Mouse (Mus musculus): Measurements from ENCODE around the gene Dbn1. TPM values are rescaled to one million over a fixed set of nuclear protein-coding genes. Genes with fewer than 3 reads are reported as not detected.

The Dbn1 gene
- polyA plus RNA-seq (2012; rRNA removed), result 20.5 and 24.4 TPM in 2 replicates

DNA sequence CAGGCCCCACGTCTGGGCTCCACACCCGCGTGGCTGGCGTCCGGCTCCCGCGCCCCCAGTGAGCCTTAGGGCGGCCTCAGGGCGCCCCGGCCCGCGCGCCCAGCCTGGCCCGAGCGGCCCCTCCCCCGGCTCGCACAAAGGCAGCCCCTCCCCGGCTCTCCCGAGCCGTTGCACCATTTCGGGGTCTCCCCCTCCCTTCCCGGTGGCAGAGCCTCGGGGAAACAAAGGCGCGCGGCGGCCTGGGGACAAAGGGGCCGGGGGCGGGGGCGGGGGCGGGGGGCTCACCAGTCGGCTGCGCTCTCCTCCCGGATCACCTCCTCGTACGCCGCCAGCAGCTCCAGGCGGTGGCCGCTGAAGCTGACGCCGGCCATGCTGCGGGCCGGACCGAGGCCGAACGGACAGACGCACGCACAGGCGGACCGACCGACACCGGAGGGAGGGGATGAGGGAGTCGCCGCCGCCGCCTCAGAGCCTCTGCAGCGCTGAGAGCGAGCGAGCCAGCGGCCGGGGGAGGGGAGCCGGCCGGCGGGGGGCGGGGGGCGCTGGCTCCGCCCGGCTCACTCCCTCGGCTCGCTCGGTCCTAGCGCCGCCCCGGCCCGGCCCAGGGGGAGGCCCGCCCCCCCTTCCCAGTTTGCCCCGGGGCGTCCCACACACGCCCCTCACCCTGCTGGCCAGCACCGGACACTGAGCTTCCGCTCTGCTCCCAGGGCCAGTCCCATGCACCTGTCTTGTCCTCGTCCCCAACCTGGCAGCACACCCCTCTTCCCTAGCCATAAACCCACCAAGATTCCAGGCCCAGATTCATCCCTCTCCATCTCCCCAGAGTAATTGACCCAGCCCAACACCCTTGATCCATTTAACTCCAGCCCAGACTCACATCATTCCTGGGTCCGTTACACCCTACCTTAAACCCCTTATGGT, at the start of gene Dbn1:
TSS of gene Dbn1 (minus strand) at position 534 of the 921 bp plus-strand sequence.
- DNase-seq (ENCODE audit: low read depth), result no peak

DNA sequence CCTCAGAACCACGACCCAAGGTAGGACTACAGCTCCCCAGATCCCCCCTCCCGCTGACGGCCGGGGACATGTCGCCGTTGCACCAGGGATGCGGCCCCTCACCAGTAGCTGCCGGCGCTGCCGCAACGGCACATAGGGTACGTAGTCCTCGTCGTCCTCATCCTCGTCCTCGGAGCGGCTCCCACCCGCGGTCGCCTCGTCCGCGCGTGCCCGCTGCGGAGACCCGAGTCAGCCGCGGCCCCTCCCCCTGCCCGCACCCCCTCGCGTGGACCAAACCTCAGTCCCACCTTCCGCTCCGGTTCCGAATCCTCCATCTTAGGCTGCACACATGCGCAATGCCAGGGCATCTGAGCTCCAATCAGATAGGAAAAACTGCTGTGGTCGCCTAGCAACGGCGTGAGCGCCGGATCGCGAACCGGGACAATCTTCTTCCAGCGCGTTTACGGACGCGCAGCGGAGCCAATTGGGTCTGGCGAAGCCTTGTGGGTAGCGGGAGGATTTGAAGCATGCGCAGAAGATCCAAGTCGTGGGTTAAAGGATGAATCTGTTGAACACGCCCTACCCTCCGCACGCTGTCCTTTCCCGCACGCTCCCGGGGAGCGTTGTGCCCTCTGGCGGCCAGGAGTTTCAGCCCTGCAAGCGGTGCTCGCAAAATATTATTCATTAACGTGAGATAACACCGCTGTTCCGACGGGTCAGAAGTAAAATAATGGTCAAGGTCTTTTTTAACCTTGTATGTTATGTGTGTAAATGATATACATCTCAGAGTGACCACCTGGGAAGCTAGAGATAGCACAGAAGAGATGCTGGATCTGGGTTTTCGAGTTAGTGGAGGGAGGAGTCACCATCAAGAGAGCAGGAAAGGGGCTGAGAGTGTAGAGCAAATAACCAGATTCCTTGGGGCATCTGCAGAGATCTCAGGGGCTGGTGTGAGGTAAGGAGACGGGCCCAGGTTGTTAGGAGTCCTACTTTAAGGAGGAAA, 48.6 kb upstream of the Dbn1 start, which contains the start of gene Ddx41:
TSS of gene Ddx41 (minus strand) at position 465 of the 982 bp plus-strand sequence.
- peak; percentile 86 for DNase-seq (ENCODE audit: low read depth)

DNA sequence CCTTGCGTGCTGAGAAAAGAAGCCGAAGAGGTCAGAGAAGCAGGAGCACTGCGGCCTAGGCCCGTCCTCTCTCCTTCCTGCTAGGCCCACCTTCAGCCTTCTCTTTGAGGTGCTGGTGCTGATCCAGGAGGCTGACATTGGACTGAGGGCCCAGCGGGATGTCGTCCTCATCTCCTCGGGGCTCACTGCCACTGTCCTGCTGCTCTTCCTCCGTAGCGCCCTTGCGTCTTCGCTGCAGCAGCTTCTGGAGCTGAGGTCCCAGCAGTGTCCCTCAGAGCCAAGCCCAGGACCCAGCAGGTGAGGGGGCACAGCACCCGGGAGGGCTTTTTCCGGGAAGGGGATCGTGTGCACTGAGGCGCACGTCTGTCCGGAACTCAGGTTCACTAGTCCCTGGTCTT, 47.9 kb upstream of the Dbn1 start:
- no peak for DNase-seq (ENCODE audit: low read depth)

DNA sequence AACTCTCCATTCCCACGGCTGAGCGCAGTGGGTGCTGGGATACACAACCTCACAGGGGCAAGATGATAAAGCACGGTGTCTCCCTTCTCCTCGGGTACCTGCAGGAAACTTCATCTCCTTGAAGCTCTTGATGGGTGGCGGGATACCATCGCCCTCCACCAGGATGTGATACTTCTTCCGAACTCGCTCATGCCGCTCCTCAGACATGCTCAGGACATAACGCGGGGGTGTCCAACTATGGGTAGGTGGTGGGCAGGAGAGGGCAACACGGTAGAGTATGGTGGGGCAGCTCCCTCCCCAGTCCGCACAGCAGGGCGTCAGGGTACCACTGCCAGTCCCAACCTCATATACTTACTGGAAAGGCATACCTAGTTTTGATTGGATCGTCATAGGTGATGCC, 47.3 kb upstream of the Dbn1 start:
- no peak for DNase-seq (ENCODE audit: low read depth)

DNA sequence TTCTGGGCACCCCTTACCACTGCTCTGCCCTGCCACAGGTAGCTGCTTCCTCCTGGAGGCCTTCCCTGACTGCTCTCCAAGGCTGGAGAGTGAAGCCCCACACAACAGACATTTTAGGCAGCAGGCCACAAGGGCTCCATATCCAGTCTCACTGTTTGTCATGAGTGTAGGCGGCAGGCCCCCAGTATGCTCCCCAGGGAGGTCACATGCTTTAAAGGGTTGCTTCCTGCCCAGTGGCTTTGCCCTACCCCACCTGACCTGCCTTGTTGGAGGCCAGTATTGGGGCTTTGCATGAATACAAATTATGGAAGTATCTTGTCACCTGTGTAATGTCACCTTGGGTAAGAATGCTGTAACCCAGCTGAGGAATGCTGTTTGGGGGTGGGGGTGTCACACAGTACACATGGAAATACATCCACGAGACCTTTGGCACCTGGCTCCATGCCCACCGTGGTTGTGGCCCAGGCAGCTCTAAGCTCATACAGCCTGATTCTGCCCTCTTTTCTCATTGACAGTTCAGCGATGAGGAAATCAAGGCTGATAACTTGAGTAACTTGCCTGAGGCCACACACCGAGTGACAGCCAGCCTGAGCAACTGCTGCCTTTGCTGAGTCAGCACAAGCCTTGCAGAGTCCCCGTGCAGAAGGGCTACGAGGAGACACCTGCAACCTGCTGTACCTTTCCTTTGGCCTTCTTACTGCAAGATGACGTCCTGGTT, 41.4 kb upstream of the Dbn1 start, which contains the start of gene Dok3:
TSS of gene Dok3 (minus strand) at position 99 of the 718 bp plus-strand sequence.
- DNase-seq (ENCODE audit: low read depth), result no peak

DNA sequence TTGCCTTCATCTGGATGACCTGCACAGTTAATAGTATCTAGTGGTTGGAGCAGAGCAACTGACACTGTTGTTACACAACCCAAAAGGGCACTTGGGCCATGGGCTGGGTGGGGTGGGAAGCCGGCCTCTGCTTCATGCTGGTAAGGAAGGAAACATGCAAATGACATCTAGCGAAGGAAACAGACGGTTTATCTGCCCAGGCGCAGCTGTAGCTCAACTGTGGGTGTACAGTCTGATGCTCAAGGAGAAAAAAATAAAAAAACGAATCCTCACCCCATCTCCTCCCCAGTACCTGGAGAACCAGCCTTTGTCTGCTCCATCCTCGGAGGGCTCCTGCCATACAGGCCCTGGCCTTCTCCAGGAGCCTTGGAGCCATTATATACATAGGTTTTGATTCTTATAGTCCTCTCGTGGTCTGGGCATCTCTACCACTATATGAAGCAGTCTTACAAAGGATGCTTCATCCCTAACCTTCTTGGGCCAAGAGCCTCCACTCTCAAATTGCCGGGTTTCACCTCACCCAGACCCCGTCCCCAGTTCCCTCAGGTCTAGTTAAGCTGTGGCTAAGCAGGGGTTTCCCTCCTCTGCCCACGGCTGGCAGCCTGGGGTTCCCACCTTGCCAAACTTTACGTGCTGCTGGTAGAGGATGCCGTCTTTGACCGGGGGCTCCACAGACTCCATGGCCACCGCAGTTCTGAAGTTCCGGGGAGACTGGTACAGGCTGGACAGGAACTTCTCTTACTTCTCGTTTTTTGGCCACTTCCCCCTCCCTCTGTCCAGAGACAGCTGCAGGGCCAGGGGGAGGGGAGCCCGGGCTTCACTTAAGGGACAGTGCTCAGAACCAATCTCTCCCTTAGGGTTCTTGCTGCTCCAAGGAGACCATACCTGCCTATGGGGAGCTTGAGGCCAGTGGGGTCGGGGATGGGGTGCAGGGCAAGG, 40.2 kb upstream of the Dbn1 start:
- DNase-seq (ENCODE audit: low read depth), result no peak

DNA sequence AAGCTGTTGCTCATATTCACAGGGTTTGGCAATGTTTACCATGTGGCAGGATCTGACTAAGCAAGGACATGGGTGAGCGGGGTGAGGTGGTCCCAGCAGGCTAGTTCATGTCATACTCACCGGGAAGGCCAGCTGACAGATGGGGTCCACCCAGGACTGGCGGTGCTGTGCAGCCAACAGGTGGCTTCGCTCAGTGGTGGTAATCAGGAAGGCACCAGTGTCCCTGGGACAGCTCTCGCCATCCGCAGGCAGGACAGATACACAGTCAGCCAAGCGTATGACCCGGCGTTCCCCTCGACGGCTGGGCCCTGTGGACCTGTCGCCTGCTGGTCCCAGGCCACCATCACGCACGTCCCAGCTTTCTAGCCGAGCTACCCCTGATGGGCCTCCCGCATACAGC, 39.3 kb upstream of the Dbn1 start:
- no peak for DNase-seq (ENCODE audit: low read depth)

DNA sequence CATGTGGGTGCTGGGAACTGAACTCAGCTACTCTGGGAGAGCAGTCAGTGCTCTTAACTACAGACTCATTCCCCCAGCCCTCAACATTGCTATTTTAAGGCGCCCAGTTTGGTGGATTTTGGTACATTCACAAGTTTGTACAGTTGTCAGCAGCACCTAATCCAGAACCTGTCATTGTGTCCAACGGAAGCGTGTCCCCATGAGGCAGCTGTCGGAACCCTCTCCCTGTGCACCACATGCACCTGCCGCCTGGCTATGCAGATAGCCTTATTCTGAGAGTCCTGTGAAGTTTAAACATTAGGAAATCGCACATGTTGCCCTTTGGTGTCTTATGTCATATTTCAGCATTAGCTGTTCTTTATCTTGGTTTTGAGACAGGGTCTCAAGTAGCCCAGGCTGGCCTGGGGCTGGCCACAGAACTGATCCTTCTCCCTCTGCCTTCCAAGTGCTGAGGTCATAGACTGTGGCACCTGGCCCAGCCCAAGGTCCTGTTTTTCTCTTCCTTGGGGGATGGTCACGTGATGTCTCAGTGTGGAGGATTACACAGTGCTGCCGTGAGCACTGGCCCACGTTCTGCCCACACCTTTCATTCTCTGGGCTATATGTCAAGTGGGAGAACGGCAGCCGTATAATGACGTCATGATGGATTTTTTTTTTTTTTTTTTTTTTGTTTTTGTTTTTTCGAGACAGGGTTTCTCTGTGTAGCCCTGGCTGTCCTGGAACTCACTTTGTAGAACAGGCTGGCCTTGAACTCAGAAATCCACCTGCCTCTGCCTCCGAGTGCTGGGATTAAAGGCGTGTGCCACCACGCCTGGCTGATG, 38.0 kb upstream of the Dbn1 start:
- DNase-seq (ENCODE audit: low read depth), result peak; percentile 40

DNA sequence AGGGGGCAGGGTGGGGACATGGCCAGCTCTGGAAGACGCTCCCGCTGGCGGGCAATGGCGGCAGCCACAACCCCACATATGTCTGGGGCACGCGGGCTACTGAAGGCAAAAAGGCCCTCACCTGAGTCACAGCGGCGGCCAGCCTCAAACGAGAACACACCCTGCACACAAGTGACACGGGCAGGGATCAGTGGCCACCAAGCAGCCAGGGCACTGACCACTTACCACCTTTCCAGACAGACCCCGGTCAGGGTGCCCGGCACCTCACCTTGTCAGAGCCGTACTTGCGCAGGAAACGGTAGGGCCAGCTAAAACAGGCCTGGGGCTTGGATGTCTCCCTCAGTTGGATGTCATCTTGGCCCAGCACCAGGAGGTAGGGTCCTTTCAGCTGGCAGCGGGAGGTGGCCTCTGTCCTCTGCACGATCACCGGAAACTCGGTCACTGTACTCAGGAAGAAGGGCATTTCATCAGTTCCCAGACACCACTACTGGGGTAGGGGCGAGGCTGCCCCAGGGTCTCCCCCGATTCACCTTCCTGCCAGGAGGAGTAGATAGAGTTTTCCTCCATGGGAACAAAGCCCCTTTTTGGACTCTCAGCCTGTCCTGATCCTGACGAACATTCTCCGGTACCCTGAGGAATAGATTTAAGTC, 36.2 kb upstream of the Dbn1 start:
- no peak for DNase-seq (ENCODE audit: low read depth)

DNA sequence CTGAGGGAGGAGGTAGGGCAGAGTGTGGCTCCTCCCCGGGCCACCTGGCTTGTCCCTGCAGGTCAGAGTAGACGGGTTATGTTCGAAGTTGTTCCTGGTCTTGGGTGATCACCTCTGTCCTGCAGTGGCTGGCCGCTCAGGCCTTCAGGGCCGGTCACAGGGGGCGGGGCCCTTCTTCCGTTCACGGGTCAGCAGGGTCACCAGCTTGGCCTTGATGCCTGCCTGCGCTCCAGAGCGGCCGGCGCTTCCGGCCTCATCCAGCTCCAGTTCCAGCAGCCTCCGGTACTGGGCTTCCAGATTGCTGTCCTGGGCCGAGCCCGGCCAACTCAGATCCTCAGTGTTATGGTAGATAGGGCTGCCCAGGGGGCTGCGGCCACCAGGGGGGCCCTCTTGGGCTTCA, 35.4 kb upstream of the Dbn1 start:
- no peak for DNase-seq (ENCODE audit: low read depth)

DNA sequence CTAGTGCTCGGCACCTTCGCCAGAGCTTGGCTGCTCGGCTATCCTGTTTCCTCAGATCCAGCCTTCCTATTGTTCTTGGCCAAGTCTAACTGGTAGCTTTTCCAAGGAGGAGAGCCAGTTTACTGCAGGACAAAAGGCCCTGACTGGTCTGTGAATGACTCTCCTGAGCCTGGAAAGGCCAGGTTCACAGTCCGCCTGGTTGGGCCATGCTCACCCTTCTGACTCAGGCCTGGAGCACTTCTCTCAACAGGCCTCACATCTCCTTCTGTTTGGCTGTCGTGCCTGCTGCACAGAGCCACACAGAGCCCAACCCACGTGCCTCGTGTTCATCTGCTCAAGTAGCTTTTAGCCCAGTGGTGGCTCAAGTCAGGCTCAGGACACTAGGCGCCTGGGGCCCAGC, 34.8 kb upstream of the Dbn1 start:
- DNase-seq (ENCODE audit: low read depth), result peak; percentile 54

DNA sequence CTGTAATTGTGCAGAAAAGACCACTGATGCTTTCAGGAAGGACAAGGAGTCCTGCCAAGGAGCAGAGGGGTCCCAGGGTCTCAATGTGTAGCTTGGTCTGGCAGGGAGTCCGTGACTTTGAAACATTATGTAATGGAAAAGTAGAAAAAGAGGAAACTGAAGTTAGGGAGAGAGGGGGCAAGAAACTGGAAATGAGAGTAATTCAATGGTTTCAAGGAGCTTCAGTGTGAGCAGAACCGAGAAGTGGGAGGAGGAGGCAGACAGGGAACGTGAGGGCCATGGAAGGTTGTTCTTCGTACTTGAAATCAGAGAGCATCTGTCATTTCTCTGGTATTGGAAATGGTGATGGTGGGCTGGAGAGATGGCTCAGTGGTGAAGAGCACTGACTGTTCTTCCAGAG, 31.7 kb upstream of the Dbn1 start:
- no peak for DNase-seq (ENCODE audit: low read depth)

DNA sequence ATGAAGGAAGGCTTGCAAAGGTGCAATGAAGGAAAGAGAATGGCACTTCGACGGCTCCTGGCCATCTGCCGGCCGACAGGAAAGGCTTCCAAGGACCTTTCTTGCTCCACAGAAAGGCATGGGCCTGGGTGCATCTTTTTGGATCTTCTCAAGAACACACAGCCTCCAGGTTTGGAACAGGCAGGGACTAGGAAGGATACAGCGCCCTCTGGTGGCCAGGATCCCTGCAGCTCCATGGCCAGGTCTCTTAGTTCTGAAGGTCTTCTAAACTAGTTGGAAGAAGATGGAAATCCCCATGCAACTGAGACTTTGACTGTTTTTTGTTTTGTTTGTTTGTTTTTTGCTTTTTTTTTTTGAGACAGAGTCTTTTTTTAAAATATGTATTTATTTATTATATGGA, 29.0 kb upstream of the Dbn1 start:
- DNase-seq (ENCODE audit: low read depth), result no peak

DNA sequence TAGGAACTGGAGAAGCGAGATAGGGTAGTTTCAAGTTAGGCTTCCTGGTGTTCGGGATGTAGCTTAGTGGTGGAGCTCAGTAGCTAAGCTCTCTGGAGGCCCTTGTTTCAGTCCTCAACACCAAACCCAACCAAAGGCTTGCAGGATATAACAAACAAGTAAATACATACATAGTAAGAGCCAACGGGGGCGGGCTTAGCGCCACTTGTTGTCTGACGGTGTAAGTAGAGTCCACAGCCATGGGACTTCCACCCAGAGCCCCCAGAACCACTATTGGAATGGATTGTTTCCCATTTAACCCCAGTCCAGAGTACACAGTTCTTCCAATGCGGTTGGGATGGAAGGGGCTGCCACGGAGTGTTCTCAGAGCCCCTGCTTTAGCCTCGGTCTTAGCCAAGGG, 25.9 kb upstream of the Dbn1 start:
- DNase-seq (ENCODE audit: low read depth), result no peak

DNA sequence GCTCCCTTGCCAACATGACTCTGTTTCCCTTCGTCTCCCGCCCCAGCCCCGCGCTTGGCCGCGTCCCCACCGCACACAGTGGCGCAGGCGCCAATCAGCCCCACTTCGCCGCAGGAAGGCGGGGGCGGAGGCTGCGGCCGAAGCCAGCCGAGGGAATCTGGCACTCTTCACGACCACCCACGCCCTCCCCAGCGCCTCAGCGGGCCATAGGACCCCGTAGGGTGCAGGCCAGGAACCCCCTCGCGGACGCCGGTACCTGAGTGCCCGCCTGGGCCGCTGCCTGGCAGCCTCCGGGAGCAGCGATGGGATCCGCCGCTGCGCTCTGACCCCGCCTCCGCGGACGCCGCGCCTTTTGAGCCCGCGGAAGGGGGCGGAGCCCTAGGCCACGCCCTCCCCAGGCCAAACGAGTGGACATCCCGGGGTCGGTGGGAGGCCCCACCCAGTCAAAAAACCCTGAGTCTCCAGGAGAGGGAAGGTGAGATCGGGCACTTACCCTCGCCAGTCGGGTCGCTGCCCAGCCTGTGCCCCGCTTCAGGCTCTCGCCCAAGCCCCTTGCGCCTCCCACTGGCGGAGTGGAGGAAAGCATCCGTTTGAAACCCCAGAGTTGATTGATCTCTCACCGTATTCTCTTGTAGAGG, 25.3 kb upstream of the Dbn1 start, which contains the start of gene Pdlim7:
TSS of gene Pdlim7 (minus strand) at position 566 of the 638 bp plus-strand sequence.
- no peak for DNase-seq (ENCODE audit: low read depth)

DNA sequence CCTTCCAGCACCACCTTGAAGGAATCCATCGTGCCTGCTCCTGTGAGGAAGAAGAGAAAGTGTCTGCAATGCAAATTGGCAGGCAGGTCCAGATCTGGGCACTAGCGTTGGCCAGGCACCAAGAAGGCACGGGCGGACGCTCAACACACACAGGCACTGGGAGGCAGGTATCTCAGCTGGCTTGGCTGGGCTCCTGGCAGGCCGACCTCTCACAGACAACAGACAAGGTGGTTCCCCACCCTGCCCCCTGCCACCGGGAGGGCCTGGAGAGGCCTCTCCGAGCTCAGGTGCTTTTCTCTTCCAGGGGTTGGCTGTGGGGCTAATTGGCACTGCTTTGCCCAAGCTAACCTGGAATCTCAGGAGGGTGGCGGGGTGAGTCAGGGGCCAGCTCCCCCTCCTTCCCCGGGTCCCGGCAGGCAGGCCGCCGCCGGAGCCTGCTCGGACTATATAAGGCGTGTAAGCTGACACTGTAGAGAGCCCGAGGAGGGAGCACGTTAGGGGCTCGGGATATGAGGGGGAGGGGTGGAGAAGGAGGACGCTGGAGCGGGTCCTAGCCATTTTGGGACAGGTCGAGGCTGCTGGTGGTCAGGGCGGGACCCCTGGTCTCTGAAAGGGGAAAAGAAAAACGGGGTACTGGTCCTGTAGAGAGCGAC, 24.6 kb upstream of the Dbn1 start:
- no peak for DNase-seq (ENCODE audit: low read depth)

DNA sequence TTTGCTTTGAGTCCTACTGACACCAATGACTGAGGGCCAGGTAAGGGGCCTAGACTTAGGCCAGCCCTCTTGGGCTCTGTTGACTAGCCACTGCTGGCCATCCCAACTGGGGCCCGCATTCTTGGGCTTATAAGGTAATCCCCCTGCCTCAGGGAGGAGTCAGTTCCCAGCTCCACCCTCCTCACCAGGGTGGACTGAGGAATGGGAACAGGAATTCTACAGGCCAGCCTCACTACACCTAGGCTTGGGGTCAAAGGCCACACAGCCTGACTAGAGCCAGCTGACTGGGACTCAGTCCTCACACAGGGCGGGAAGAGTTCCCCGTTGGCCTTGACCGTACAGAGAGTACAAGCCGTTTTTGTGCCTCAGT, 23.6 kb upstream of the Dbn1 start:
- DNase-seq (ENCODE audit: low read depth), result no peak

Measured in gonadal fat pad, adult 2 months (tissue).